Mouse (Mus musculus) CH12.LX (cell line): Measurements from ENCODE around the gene Pmepa1.

Source experiments
- CTCF ChIP-seq, 2 experiments: IDR thresholded peaks in 1 of 2; conservative IDR thresholded peaks in 1 of 2; 2 replicates each; pipeline ENCODE4 v1.5.1; 2011 to 2012; ENCODE audit warnings: low read depth in 2 of 2, low read length in 2 of 2, improper control_type of control experiment in 1 of 2, inconsistent platforms in 1 of 2, mild to moderate bottlenecking in 1 of 2, moderate library complexity in 1 of 2
- EP300 ChIP-seq: IDR thresholded peaks from 2 replicates; pipeline ENCODE4 v1.6.1; 2011; ENCODE audit warnings: low read length, improper control_type of control experiment
- IRF4 ChIP-seq: IDR thresholded peaks from 2 replicates; pipeline ENCODE4 v1.6.1; 2014; ENCODE audit warnings: low read depth, mild to moderate bottlenecking, inconsistent platforms, low read length, improper control_type of control experiment
- MEF2A ChIP-seq: IDR thresholded peaks from 2 replicates; pipeline ENCODE4 v1.6.1; 2014; ENCODE audit warnings: low read depth, mild to moderate bottlenecking, inconsistent platforms, low read length, improper control_type of control experiment, borderline replicate concordance
- MYC ChIP-seq: IDR thresholded peaks from 2 replicates; pipeline ENCODE4 v1.6.1; 2011; ENCODE audit warnings: low read depth, mild to moderate bottlenecking, improper control_type of control experiment, low read length
- POLR2A ChIP-seq: IDR thresholded peaks from 2 replicates; pipeline ENCODE4 v1.6.1; 2011; ENCODE audit warnings: low read depth, mild to moderate bottlenecking, improper control_type of control experiment, low read length
- TBP ChIP-seq: conservative IDR thresholded peaks from 2 replicates; pipeline ENCODE4 v1.6.1; 2011; ENCODE audit warnings: low read depth, low read length, improper control_type of control experiment
- USF1 ChIP-seq: IDR thresholded peaks from 2 replicates; pipeline ENCODE4 v1.6.1; 2014; ENCODE audit warnings: low read depth, mild to moderate bottlenecking, inconsistent platforms, low read length, improper control_type of control experiment

- no peak for TF ChIP-seq USF1
- no peak for TF ChIP-seq POLR2A
- no peak for TF ChIP-seq CTCF (conservative IDR thresholded peaks at IDR 0.05 in 1 of 2, IDR thresholded peaks at IDR 0.05 in 1 of 2; ENCODE audit: low read depth in 2 of 2, low read length in 2 of 2)
- no peak for TF ChIP-seq EP300
- TF ChIP-seq MEF2A: no peak
- no peak for TF ChIP-seq TBP
- no peak for TF ChIP-seq IRF4
- TF ChIP-seq MYC: no peak
These were observed 30.6 kb upstream of the Pmepa1 start for GRCm38 (mm10) chr2:173306734-173307525.
